Mouse (Mus musculus) lung, adult 2 months (tissue): ENCODE data around the gene Gm10272. TPM values are rescaled to one million over a fixed set of nuclear protein-coding genes. Genes with fewer than 3 reads are reported as not detected.
"Not testable (repeated sequence)": the region's sequence is repeated elsewhere in the genome, so short reads cannot be mapped to it uniquely, and the experiment has no call there.

Source experiments
- DNase-seq: peaks from one replicate; pipeline ENCODE4 v3.0.0; 2022
- H3K4me1 ChIP-seq: fragments of 200-500 bp; 2 replicates; pipeline ENCODE4 v1.6.1; 2011; ENCODE audit warnings: low read length; ENCODE audit not compliant: control insufficient read depth, insufficient read depth
- H3K4me3 ChIP-seq: fragments of 200-500 bp; replicated peaks from 2 replicates; pipeline ENCODE3; 2011; ENCODE audit warnings: low read depth, mild to moderate bottlenecking, control low read depth, low read length; ENCODE audit errors: extremely low read depth
- CTCF ChIP-seq: fragments of 200-500 bp; IDR thresholded peaks from 2 replicates; pipeline ENCODE4 v1.5.1; 2011; ENCODE audit warnings: mild to moderate bottlenecking, low read length, control low read depth; ENCODE audit not compliant: insufficient read depth
- POLR2A ChIP-seq: fragments of 200-500 bp; IDR thresholded peaks from 2 replicates; pipeline ENCODE4 v1.6.1; 2011; ENCODE audit warnings: low read depth, mild to moderate bottlenecking, control low read depth, low read length, borderline replicate concordance; ENCODE audit errors: extremely low read depth
- WGBS: fragments of 180-500 bp; shearing (Covaris S2); methylation state at CpG from one replicate; pipeline ENCODE4 v1.1.7; 2018; 5-methylcytosine and 5-hydroxymethylcytosine counted together
- polyA plus RNA-seq: library from polyadenylated mRNA; depleted of rRNA; stranded (reverse); fragments of >200 nt; gene quantifications from 2 replicates; pipeline ENCODE4 v1.2.3, GENCODE M21; 2012; rRNA removed

The Gm10272 gene
- polyA plus RNA-seq, 1 experiment: not detected

GRCm38 (mm10) chr10:77726186-77726585 is 19.8 kb downstream of the Gm10272 start, which contains the start of gene Gm10100:
Gene Gm10100, plus strand, starts transcription at chr10:77726486.
- H3K4me3 ChIP-seq: no peak within 1 kb of the TSS
- TF ChIP-seq POLR2A (no peak), CTCF (no peak)
- WGBS: 18% methylated on average over 3 of the region's 3 CpGs
- no peak for DNase-seq
- H3K4me1 ChIP-seq: no peaks in the 10 kb centered on the region

GRCm38 (mm10) chr10:77728280-77728679 is 21.9 kb downstream of the Gm10272 start:
- TF ChIP-seq POLR2A (no peak), CTCF (no peak)
- H3K4me1 ChIP-seq: no peaks in the 10 kb centered on the region
- WGBS: 61% methylated on average over 4 of the region's 4 CpGs
- DNase-seq: no peak
- no peak overlapping the region for H3K4me3 ChIP-seq

- DNase-seq: no peak
- WGBS: 46% methylated on average over 4 of the region's 4 CpGs
- Histone ChIP-seq H3K4me1 (no peaks in the 10 kb centered on the region), H3K4me3 (no peak overlapping the region)
- TF ChIP-seq CTCF: peak; percentile 37
- TF ChIP-seq POLR2A: no peak
These were observed 22.8 kb downstream of the Gm10272 start for GRCm38 (mm10) chr10:77729241-77729640.

- DNase-seq: no peak
- WGBS: 88% methylated on average over 1 of the region's 1 CpGs
- Histone ChIP-seq H3K4me3 (no peak overlapping the region), H3K4me1 (no peaks in the 10 kb centered on the region)
- TF ChIP-seq CTCF (no peak), POLR2A (no peak)
These were observed 29.5 kb downstream of the Gm10272 start for GRCm38 (mm10) chr10:77735928-77736327.

- WGBS: 77% methylated on average over 4 of the region's 4 CpGs
- no peak for DNase-seq
- no peak overlapping the region for H3K4me3 ChIP-seq
- TF ChIP-seq CTCF (no peak), POLR2A (no peak)
- H3K4me1 ChIP-seq: no peaks in the 10 kb centered on the region
These were observed 32.5 kb downstream of the Gm10272 start for GRCm38 (mm10) chr10:77738929-77739328.

- not testable (repeated sequence) for H3K4me1 ChIP-seq, H3K4me3 ChIP-seq, DNase-seq
- 56% methylated on average over 5 of the region's 5 CpGs for WGBS
These were observed 35.7 kb downstream of the Gm10272 start, which contains the start of gene Gm18596 for GRCm38 (mm10) chr10:77741924-77742688. Gene Gm18596, minus strand, starts transcription at chr10:77742638.

GRCm38 (mm10) chr10:77750686-77751085 is 44.3 kb downstream of the Gm10272 start:
- not testable (repeated sequence) for H3K4me1 ChIP-seq
- WGBS: 80% methylated on average over 1 of the region's 1 CpGs

GRCm38 (mm10) chr10:77751254-77751653 is 44.8 kb downstream of the Gm10272 start, which contains the start of gene Gm9736:
Gene Gm9736, minus strand, starts transcription at chr10:77751354.
- DNase-seq, H3K4me3 ChIP-seq, H3K4me1 ChIP-seq: not testable (repeated sequence)
- 63% methylated on average over 1 of the region's 1 CpGs for WGBS

More at GRCm38 (mm10) chr10:77750686-77751085, 44.3 kb downstream of the Gm10272 start:
- not testable (repeated sequence) for H3K4me3 ChIP-seq, DNase-seq

GRCm38 (mm10) chr10:77752312-77752711 is 45.9 kb downstream of the Gm10272 start:
- not testable (repeated sequence) for H3K4me1 ChIP-seq, DNase-seq, H3K4me3 ChIP-seq
- 44% methylated on average over 3 of the region's 3 CpGs for WGBS

- Histone ChIP-seq H3K4me3 (no peak overlapping the region), H3K4me1 (no peaks in the 10 kb centered on the region)
- DNase-seq: no peak
- TF ChIP-seq CTCF (no peak), POLR2A (no peak)
These were observed 47.0 kb downstream of the Gm10272 start for GRCm38 (mm10) chr10:77753448-77753847.

Other genes with a start within 250 kb of the Gm10272 start
- gene Fam207a, start 190.8 kb upstream of the Gm10272 start, polyA plus RNA-seq: 24.6 and 24.7 TPM in 2 replicates
- gene Itgb2, start 176.4 kb upstream of the Gm10272 start, polyA plus RNA-seq: 69.9 and 91.7 TPM in 2 replicates
- 199 and 223 TPM in 2 replicates for gene Pttg1ip, start 124.9 kb upstream of the Gm10272 start, polyA plus RNA-seq
- gene Sumo3, start 100.5 kb upstream of the Gm10272 start, polyA plus RNA-seq: 201 and 261 TPM in 2 replicates
- gene Gm49325, start 100.4 kb upstream of the Gm10272 start, polyA plus RNA-seq: not detected in 2 replicates
- gene Ube2g2, start 84.4 kb upstream of the Gm10272 start, polyA plus RNA-seq: 41.6 and 54.2 TPM in 2 replicates
- gene Tspear, start 20.1 kb upstream of the Gm10272 start, polyA plus RNA-seq: 0.06 and 0.43 TPM in 2 replicates
- not detected in 2 replicates for gene Gm19402, start 15.9 kb upstream of the Gm10272 start, polyA plus RNA-seq
- gene Gm9508, start 9.4 kb upstream of the Gm10272 start, polyA plus RNA-seq: not detected in 2 replicates
- not detected in 2 replicates for gene Gm10024, start 4.8 kb downstream of the Gm10272 start, polyA plus RNA-seq
- gene Gm10142, start 9.2 kb downstream of the Gm10272 start, polyA plus RNA-seq: 1.4 TPM in 1 of 2 replicates, not detected in the other
- gene Krtap12-1, start 14.0 kb downstream of the Gm10272 start, polyA plus RNA-seq: 0.86 TPM in 1 of 2 replicates, not detected in the other
- gene Gm10100, start 19.9 kb downstream of the Gm10272 start, polyA plus RNA-seq: not detected in 2 replicates
- not detected in 2 replicates for gene Gm18596, start 36.0 kb downstream of the Gm10272 start, polyA plus RNA-seq
- gene Gm9736, start 44.7 kb downstream of the Gm10272 start, polyA plus RNA-seq: not detected in 2 replicates
- not detected in 2 replicates for gene Gm3233, start 53.1 kb downstream of the Gm10272 start, polyA plus RNA-seq
- not detected in 2 replicates for gene Gm3238, start 64.7 kb downstream of the Gm10272 start, polyA plus RNA-seq
- not detected in 2 replicates for gene Gm7138, start 70.3 kb downstream of the Gm10272 start, polyA plus RNA-seq
- not detected in 2 replicates for gene Gm3250, start 75.9 kb downstream of the Gm10272 start, polyA plus RNA-seq
- gene Gm7137, start 81.6 kb downstream of the Gm10272 start, polyA plus RNA-seq: not detected in 2 replicates
- gene Gm9639, start 88.5 kb downstream of the Gm10272 start, polyA plus RNA-seq: not detected in 2 replicates
- gene Gm19668, start 92.5 kb downstream of the Gm10272 start, polyA plus RNA-seq: not detected in 2 replicates
- not detected in 2 replicates for gene Gm9507, start 105.2 kb downstream of the Gm10272 start, polyA plus RNA-seq
- gene Gm2696, start 108.1 kb downstream of the Gm10272 start, polyA plus RNA-seq: not detected in 2 replicates
- gene Krtap10-4, start 120.5 kb downstream of the Gm10272 start, polyA plus RNA-seq: not detected in 2 replicates
- not detected in 2 replicates for gene Krtap10-10, start 129.3 kb downstream of the Gm10272 start, polyA plus RNA-seq
- gene Gm36176, start 140.2 kb downstream of the Gm10272 start, polyA plus RNA-seq: not detected in 2 replicates
- not detected in 2 replicates for gene Gm10318, start 146.2 kb downstream of the Gm10272 start, polyA plus RNA-seq
- not detected in 2 replicates for gene Gm3285, start 155.3 kb downstream of the Gm10272 start, polyA plus RNA-seq
- 0.77 and 0.93 TPM in 2 replicates for gene Lrrc3, start 195.9 kb downstream of the Gm10272 start, polyA plus RNA-seq